Mouse (Mus musculus): ENCODE results near the gene Slc7a5.
A peak's percentile ranks its signal among the peaks of the same experiment; 100 is the strongest.

Gene Slc7a5

DNA sequence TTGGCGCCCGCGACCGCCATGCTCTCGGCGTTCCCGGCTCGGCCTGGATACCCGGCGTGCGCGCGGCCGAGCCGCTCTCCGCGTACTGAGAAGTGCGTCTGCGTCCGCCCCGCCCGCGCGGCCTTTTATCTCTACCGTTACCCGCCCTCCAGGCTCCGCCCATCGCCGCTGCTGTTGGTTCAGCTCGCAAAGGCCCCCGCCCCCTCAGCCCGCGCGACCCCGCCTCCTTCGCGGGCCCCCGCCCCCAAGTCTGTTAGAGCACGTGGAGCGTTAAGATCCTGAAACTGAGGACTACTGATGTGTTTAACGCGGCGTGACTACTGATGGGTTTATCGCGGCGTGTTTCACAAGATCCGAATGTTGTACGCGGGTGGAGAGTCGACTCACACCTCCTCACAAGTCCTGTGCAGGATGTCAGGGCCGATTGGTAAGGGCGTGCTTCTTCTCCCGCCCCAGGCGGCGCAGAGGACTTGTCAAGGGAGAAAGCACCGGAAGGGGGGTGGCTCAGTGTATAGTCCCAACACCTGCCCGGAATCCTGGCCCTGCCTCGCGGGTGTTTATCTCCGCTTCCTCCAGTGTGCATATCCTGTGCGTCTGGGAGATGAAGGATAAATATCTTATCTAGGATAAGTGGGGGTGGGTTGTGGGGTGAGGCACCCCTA, at the start of gene Slc7a5:
TSS of gene Slc7a5 (minus strand) at position 108 of the 662 bp plus-strand sequence.
- DNase-seq (ENCODE audit: low read depth) = peak; percentile 83

DNA sequence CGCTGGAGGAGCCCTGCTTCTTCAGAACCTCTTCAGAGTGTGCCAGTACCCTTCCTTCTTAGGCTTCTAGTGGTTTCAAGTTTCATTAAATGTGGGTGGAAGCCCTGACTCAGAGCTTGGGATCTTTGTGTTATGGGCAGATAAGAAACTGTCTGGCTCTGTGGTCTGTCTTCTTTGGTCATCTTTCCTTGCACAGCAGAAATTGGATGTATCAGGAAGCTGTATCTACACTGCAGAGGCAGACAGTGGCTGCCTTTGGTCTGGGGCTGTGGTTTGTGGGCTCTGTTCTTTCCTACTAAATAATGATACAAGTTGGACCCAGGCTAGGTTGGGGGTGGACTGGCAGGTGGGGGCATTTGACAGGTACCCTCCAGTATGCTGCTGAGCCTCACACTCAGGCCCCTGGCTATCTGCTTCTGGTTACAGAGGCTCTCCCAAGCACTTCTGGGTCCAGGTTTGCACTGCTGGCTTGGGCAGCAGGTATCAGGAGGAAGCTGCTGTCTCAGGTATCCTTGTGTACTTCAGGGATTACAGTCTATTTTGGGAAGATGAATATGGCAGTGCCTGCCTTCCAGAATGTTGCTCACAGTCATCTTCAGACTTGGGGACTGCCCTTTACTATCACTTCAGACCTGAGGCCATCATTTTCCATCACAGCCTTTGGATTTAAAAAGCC, 48.5 kb upstream of the Slc7a5 start:
- no peak for DNase-seq (ENCODE audit: low read depth)

GRCm38 (mm10) chr8:121954981-121955555, 47.6 kb upstream of the Slc7a5 start:
- DNase-seq (ENCODE audit: low read depth) = no peak

DNA sequence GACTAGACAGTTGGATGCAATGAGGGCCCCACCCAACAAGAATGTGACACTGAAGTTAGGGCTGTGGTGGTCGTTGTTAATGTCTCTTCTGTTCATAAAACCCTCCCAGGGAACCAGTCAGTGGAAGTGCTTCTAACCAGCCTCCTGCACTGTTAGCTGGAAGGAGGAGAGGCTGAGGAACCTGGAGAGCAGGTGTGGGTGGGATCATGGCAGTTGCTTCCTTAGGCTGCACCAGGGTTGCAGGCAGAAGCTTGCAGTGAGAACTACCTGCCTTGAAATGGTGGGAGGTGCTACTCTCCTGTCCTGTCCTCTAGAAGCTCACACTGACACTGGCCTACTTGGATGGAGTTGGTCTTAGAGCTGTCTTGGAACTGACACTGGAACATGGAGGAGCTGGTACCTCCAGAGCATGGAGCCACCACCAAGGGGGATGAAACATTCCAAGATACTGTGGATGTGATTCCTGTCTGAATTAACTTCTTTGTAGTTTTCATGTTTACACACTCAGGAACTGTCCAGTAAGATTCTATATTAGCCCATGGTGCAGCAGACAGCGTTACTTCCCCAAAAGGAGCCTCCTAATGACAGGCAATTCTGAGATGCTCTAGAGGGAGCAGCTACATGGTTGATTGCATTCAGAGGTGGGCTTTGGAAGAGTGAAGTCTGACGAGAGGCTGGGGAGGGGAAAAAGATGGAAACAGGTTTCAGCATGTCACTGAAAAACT, 46.5 kb upstream of the Slc7a5 start:
- no peak for DNase-seq (ENCODE audit: low read depth)

- DNase-seq (ENCODE audit: low read depth) = no peak
Observed at GRCm38 (mm10) chr8:121952800-121953199, 45.3 kb upstream of the Slc7a5 start.

- DNase-seq (ENCODE audit: low read depth) = no peak
Observed at GRCm38 (mm10) chr8:121952122-121952521, 44.6 kb upstream of the Slc7a5 start.

DNA sequence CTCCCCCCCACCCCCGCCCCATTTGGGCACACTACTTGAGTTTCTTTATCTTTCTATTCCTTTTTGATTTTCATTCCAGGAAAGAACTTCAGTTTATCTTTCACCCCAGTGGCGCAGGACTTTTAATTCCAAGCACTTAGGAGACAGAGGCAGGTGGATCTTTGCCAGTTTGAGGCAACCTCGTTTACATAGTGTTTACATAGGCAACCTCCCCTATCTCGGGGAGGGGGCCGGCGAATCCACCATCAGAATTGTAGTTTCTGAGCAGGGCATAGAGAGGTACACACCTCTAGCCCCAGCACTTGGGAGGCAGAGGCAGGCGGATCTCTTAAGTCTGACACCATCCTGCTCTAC, 44.1 kb upstream of the Slc7a5 start:
- DNase-seq (ENCODE audit: low read depth) = no peak

GRCm38 (mm10) chr8:121950749-121951655, 43.5 kb upstream of the Slc7a5 start:
- no peak for DNase-seq (ENCODE audit: low read depth)

- DNase-seq (ENCODE audit: low read depth) = peak; percentile 98
Observed at GRCm38 (mm10) chr8:121949941-121950748, 42.7 kb upstream of the Slc7a5 start.

DNA sequence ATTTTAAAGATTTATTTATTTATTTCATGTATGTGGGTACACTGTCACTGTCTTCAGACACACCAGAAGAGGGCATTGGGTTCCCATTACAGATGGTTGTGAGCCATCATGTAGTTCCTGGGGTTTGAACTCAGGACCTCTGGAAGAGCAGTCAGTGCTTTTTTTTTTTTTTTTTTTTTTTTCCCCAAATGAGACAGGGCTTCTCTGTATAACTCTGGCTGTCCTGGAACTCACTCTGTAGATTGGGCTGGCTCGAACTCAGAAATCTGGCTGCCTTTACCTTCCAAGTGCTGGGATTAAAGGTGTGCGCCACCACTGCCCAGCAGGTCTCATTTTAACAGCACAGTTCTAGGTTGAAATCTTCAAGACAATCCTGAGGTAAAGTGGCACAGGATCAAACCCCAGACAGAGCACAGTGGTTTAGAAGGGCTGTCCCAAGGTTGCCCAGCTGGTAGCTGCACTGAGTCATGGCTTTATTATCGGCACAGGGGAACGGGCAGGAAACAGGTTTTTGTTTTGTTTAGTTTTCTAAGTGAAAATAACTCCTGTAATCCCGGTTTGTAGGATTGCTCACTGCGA, 41.8 kb upstream of the Slc7a5 start, which contains the start of gene Banp:
TSS of gene Banp (plus strand) at position 529 of the 579 bp plus-strand sequence.
- DNase-seq (ENCODE audit: low read depth) = no peak

DNA sequence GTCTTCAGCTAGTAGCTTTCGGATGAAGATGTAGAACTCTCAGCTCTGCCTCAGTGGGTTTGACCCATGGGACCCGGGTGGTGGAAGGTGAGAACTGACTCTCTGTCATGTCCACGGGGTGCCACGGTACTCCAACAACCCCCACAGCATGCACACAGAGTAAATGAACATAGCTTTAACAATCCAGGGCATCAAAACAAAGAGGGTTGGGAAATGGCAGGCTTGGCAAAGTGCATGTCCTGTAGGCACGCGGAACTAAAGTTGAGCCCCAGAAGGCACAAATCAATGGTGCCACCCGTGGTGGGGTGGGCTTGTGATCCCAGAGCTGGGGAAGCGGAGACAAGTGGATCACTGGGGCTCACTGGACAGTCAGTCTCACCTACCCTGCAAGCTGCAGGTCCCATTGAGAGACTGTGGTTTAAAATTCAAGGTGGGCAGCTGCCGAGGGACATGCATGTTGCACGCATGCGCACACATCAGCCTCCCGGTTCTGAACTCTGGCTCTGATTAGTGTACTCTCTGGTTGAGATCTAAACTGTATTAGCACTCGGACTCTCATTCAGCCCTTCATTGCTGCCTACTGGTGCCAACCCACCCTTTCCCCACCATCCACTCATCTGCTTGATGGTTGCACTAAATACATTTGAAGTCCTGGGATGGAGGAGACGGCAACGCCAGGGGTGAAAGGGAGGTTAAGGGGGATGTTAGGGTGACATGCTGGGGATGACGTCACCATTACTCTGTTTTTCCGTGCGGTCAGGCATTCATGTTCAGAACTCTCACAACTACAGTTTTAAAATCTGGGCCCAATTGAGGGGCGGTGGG, 41.0 kb upstream of the Slc7a5 start:
- DNase-seq (ENCODE audit: low read depth) = no peak

GRCm38 (mm10) chr8:121947753-121948141, 40.3 kb upstream of the Slc7a5 start:
- DNase-seq (ENCODE audit: low read depth) = no peak

- no peak for DNase-seq (ENCODE audit: low read depth)
Observed at GRCm38 (mm10) chr8:121947047-121947752, 39.7 kb upstream of the Slc7a5 start.

DNA sequence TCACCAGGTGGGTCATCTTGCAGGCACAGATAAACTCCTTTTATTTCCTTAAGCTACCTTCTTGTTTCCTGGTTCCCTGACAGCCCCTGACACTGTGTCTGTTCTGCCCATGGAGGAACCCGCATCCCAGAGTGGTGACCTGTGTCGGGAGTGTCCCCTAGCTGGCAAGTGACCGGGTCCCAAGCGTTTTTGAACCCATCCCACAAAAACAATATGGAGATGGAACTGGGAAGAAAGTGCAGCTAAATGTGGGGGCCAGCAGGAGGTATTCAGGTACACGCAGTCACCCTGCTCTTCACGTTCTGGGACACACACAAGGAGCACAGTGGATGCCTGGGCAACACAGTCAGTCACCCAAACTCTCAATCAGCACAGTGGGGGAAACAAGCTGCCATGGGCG, 38.9 kb upstream of the Slc7a5 start:
- DNase-seq (ENCODE audit: low read depth) = no peak

DNA sequence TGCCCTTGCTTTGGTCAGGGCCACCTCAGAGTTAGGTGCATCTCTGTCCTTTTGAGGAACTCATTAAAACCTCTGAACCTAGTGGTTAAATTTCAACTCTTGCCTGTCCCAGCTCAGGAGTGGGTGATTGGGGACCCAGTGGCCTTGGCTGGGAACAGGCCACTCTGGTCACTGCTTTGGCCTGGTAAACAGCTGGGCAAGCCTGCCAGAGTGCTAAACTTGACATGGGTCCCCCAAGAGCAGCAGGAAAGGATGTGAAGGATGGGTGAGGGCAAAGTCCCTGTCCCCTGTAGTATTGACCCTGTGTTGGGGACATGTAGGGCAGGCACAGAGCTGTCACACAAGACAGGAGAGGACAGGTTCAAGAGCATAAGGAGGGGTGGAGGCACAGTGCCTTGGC, 37.3 kb upstream of the Slc7a5 start, which contains the start of gene Car5a:
TSS of gene Car5a (minus strand) at position 74 of the 400 bp plus-strand sequence.
- no peak for DNase-seq (ENCODE audit: low read depth)

- no peak for DNase-seq (ENCODE audit: low read depth)
Observed at GRCm38 (mm10) chr8:121943716-121944115, 36.2 kb upstream of the Slc7a5 start.

DNA sequence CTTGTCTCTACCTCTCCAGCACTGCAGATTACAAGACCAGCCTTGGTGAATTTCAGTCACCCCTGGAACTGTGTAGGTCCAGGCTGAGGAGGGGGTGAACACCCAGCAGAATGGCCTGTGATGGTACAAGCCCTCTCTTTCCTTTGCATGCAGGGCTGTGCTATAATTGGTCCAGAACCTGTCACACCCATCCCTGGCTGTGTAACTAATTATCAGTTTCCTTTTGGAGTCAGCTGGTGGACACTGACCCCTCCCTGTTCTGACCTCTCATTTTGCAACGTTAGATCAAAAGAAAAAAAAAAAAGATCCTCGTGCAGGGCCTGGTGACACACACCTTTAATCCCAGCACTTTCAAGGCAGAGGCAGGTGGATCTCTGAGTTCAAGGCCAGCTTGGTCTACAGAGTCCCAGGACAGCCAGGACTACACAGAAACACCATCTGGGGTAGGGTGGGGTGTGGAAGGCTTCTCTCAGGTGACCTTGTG, 35.6 kb upstream of the Slc7a5 start:
- DNase-seq (ENCODE audit: low read depth) = no peak

GRCm38 (mm10) chr8:121938732-121939131, 31.2 kb upstream of the Slc7a5 start:
- DNase-seq (ENCODE audit: low read depth) = no peak

DNA sequence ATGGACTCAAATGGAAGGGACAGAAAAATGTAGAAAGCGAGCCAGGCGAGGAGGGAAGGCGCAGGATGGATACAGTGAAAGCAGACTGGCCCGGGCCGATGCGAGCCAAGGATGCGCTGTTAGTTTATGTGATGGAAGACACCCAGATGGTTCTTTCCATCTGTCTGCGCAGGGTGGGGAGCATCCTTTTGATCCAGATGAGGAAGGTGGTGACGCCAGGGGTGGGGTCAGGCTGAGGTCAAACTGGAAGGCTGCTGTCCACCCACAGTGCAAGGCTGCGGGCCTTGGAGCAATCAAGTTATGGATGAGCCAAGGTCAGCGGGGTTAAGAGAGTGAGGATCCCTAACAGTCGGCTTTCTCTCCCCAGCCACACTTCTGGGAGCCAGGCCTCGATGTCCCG, 28.9 kb upstream of the Slc7a5 start:
- no peak for DNase-seq (ENCODE audit: low read depth)
